Mouse (Mus musculus): ENCODE data around the gene Gbf1. TPM values are rescaled to one million over a fixed set of nuclear protein-coding genes. Genes with fewer than 3 reads are reported as not detected.
"Not testable (repeated sequence)": the region's sequence is repeated elsewhere in the genome, so short reads cannot be mapped to it uniquely, and the experiment has no call there.

The Gbf1 gene
- polyA plus RNA-seq, 1 experiment from 2014 or later = 45.7 TPM

GRCm38 (mm10) chr19:46198293-46198692 lies 46.0 kb downstream of the Gbf1 start:
- Histone ChIP-seq H3K9ac (ENCODE audit: low read depth, low read length) (no peak overlapping the region), H3K36me3 (ENCODE audit: control insufficient read depth, insufficient read depth, low read length) (no peaks in the 10 kb centered on the region; the same call in 1 of the 2 replicates), H3K4me1 (ENCODE audit: control insufficient read depth, insufficient read depth, low read length) (peaks cover 6% of the 10 kb centered on the region; the same call in 1 of the 2 replicates), H3K9me3 (replicated peaks; ENCODE audit: control insufficient read depth, low read length) (no peaks in the 10 kb centered on the region), H3K27ac (ENCODE audit: low read depth, low read length) (no peak overlapping the region), H3K4me3 (ENCODE audit: low read depth, low read length) (no peak overlapping the region), H3K4me2 (no peak overlapping the region), H3K27me3 (ENCODE audit: control insufficient read depth, insufficient read depth, low read length) (no peaks in the 10 kb centered on the region)
- ATAC-seq (replicated peaks; ENCODE audit: insufficient number of reproducible peaks, low FRiP score, low TSS enrichment) = no peak
- WGBS (ENCODE audit: insufficient replicate concordance) = 84% methylated on average over 3 of the region's 3 CpGs

GRCm38 (mm10) chr19:46198891-46199290 lies 46.6 kb downstream of the Gbf1 start:
- Histone ChIP-seq H3K4me1 (ENCODE audit: control insufficient read depth, insufficient read depth, low read length) (peaks cover 6% of the 10 kb centered on the region; the same call in 1 of the 2 replicates), H3K4me2 (no peak overlapping the region), H3K4me3 (ENCODE audit: low read depth, low read length) (no peak overlapping the region), H3K27me3 (ENCODE audit: control insufficient read depth, insufficient read depth, low read length) (no peaks in the 10 kb centered on the region), H3K36me3 (ENCODE audit: control insufficient read depth, insufficient read depth, low read length) (no peaks in the 10 kb centered on the region; the same call in 1 of the 2 replicates), H3K27ac (ENCODE audit: low read depth, low read length) (no peak overlapping the region), H3K9me3 (replicated peaks; ENCODE audit: control insufficient read depth, low read length) (no peaks in the 10 kb centered on the region), H3K9ac (ENCODE audit: low read depth, low read length) (no peak overlapping the region)
- no peak for ATAC-seq (replicated peaks; ENCODE audit: insufficient number of reproducible peaks, low FRiP score, low TSS enrichment)
- 86% methylated on average over 5 of the region's 5 CpGs for WGBS (ENCODE audit: insufficient replicate concordance)

- WGBS (ENCODE audit: insufficient replicate concordance) = 93% methylated on average over 6 of the region's 6 CpGs
- no peak overlapping the region for H3K27ac ChIP-seq (ENCODE audit: low read depth, low read length)
- H3K9me3 ChIP-seq (replicated peaks; ENCODE audit: control insufficient read depth, low read length) = no peaks in the 10 kb centered on the region
- H3K4me3 ChIP-seq (ENCODE audit: low read depth, low read length) = no peak overlapping the region
- no peak for ATAC-seq (replicated peaks; ENCODE audit: insufficient number of reproducible peaks, low FRiP score, low TSS enrichment)
- no peak overlapping the region for H3K4me2 ChIP-seq
- H3K27me3 ChIP-seq (ENCODE audit: control insufficient read depth, insufficient read depth, low read length) = no peaks in the 10 kb centered on the region
- H3K9ac ChIP-seq (ENCODE audit: low read depth, low read length) = no peak overlapping the region
- no peaks in the 10 kb centered on the region for H3K4me1 ChIP-seq (ENCODE audit: control insufficient read depth, insufficient read depth, low read length)
- no peaks in the 10 kb centered on the region; the same call in 1 of the 2 replicates for H3K36me3 ChIP-seq (ENCODE audit: control insufficient read depth, insufficient read depth, low read length)
Measured at GRCm38 (mm10) chr19:46204166-46204565, 51.9 kb downstream of the Gbf1 start.

- Histone ChIP-seq H3K9ac (ENCODE audit: low read depth, low read length) (no peak overlapping the region), H3K9me3 (replicated peaks; ENCODE audit: control insufficient read depth, low read length) (no peaks in the 10 kb centered on the region), H3K27ac (ENCODE audit: low read depth, low read length) (no peak overlapping the region), H3K36me3 (ENCODE audit: control insufficient read depth, insufficient read depth, low read length) (no peaks in the 10 kb centered on the region; the same call in 1 of the 2 replicates), H3K4me2 (no peak overlapping the region), H3K4me3 (ENCODE audit: low read depth, low read length) (no peak overlapping the region), H3K27me3 (ENCODE audit: control insufficient read depth, insufficient read depth, low read length) (no peaks in the 10 kb centered on the region), H3K4me1 (ENCODE audit: control insufficient read depth, insufficient read depth, low read length) (no peaks in the 10 kb centered on the region)
- WGBS (ENCODE audit: insufficient replicate concordance) = 92% methylated on average over 6 of the region's 6 CpGs
- ATAC-seq (replicated peaks; ENCODE audit: insufficient number of reproducible peaks, low FRiP score, low TSS enrichment) = no peak
Measured at GRCm38 (mm10) chr19:46205680-46206079, 53.4 kb downstream of the Gbf1 start.

- Histone ChIP-seq H3K36me3 (ENCODE audit: control insufficient read depth, insufficient read depth, low read length) (no peaks in the 10 kb centered on the region), H3K4me1 (ENCODE audit: control insufficient read depth, insufficient read depth, low read length) (peaks cover 15% of the 10 kb centered on the region), H3K27ac (ENCODE audit: low read depth, low read length) (no peak overlapping the region), H3K27me3 (ENCODE audit: control insufficient read depth, insufficient read depth, low read length) (no peaks in the 10 kb centered on the region), H3K9ac (ENCODE audit: low read depth, low read length) (no peak overlapping the region), H3K9me3 (replicated peaks; ENCODE audit: control insufficient read depth, low read length) (no peaks in the 10 kb centered on the region), H3K4me3 (ENCODE audit: low read depth, low read length) (no peak overlapping the region), H3K4me2 (no peak overlapping the region)
- no peak for ATAC-seq (replicated peaks; ENCODE audit: insufficient number of reproducible peaks, low FRiP score, low TSS enrichment)
Measured at GRCm38 (mm10) chr19:46210951-46211350, 58.6 kb downstream of the Gbf1 start.

GRCm38 (mm10) chr19:46214541-46214940 lies 62.2 kb downstream of the Gbf1 start:
- Histone ChIP-seq H3K9ac (ENCODE audit: low read depth, low read length) (no peak overlapping the region), H3K27ac (ENCODE audit: low read depth, low read length) (no peak overlapping the region), H3K9me3 (replicated peaks; ENCODE audit: control insufficient read depth, low read length) (no peaks in the 10 kb centered on the region), H3K27me3 (ENCODE audit: control insufficient read depth, insufficient read depth, low read length) (no peaks in the 10 kb centered on the region), H3K4me2 (no peak overlapping the region), H3K36me3 (ENCODE audit: control insufficient read depth, insufficient read depth, low read length) (no peaks in the 10 kb centered on the region), H3K4me1 (ENCODE audit: control insufficient read depth, insufficient read depth, low read length) (peaks cover 26% of the 10 kb centered on the region), H3K4me3 (ENCODE audit: low read depth, low read length) (no peak overlapping the region)
- no peak for ATAC-seq (replicated peaks; ENCODE audit: insufficient number of reproducible peaks, low FRiP score, low TSS enrichment)
- WGBS (ENCODE audit: insufficient replicate concordance) = 81% methylated on average over 5 of the region's 5 CpGs

GRCm38 (mm10) chr19:46215401-46215800 lies 63.1 kb downstream of the Gbf1 start:
- H3K4me3 ChIP-seq (ENCODE audit: low read depth, low read length) = no peak overlapping the region

GRCm38 (mm10) chr19:46216716-46217115 lies 64.4 kb downstream of the Gbf1 start:
- H3K27ac ChIP-seq (ENCODE audit: low read depth, low read length) = no peak overlapping the region
- peaks cover 26% of the 10 kb centered on the region for H3K4me1 ChIP-seq (ENCODE audit: control insufficient read depth, insufficient read depth, low read length)
- WGBS (ENCODE audit: insufficient replicate concordance) = 69% methylated on average over 1 of the region's 1 CpGs
- H3K27me3 ChIP-seq (ENCODE audit: control insufficient read depth, insufficient read depth, low read length) = no peaks in the 10 kb centered on the region
- no peak for ATAC-seq (replicated peaks; ENCODE audit: insufficient number of reproducible peaks, low FRiP score, low TSS enrichment)
- no peak overlapping the region for H3K4me2 ChIP-seq
- H3K36me3 ChIP-seq (ENCODE audit: control insufficient read depth, insufficient read depth, low read length) = no peaks in the 10 kb centered on the region
- H3K9ac ChIP-seq (ENCODE audit: low read depth, low read length) = no peak overlapping the region
- H3K9me3 ChIP-seq (replicated peaks; ENCODE audit: control insufficient read depth, low read length) = no peaks in the 10 kb centered on the region
- H3K4me3 ChIP-seq (ENCODE audit: low read depth, low read length) = no peak overlapping the region

More at GRCm38 (mm10) chr19:46215401-46215800, 63.1 kb downstream of the Gbf1 start:
- peak overlapping the region; percentile 86 for H3K27ac ChIP-seq (ENCODE audit: low read depth, low read length)
- H3K9me3 ChIP-seq (replicated peaks; ENCODE audit: control insufficient read depth, low read length) = no peaks in the 10 kb centered on the region
- H3K36me3 ChIP-seq (ENCODE audit: control insufficient read depth, insufficient read depth, low read length) = no peaks in the 10 kb centered on the region
- H3K4me1 ChIP-seq (ENCODE audit: control insufficient read depth, insufficient read depth, low read length) = peaks cover 26% of the 10 kb centered on the region
- H3K27me3 ChIP-seq (ENCODE audit: control insufficient read depth, insufficient read depth, low read length) = no peaks in the 10 kb centered on the region
- ATAC-seq (replicated peaks; ENCODE audit: insufficient number of reproducible peaks, low FRiP score, low TSS enrichment) = no peak
- H3K4me2 ChIP-seq = peak overlapping the region; percentile 43
- 22% methylated on average over 3 of the region's 3 CpGs for WGBS (ENCODE audit: insufficient replicate concordance)
- H3K9ac ChIP-seq (ENCODE audit: low read depth, low read length) = 0 out of 2 replicates have a peak overlapping the region, but pooled peaks have one; percentile 46

GRCm38 (mm10) chr19:46217347-46217746 lies 65.0 kb downstream of the Gbf1 start:
- not testable (repeated sequence) for ATAC-seq (replicated peaks; ENCODE audit: insufficient number of reproducible peaks, low FRiP score, low TSS enrichment); H3K4me2 ChIP-seq; H3K27me3 ChIP-seq (ENCODE audit: control insufficient read depth, insufficient read depth, low read length); H3K9ac ChIP-seq (ENCODE audit: low read depth, low read length); H3K27ac ChIP-seq (ENCODE audit: low read depth, low read length); H3K9me3 ChIP-seq (replicated peaks; ENCODE audit: control insufficient read depth, low read length); H3K36me3 ChIP-seq (ENCODE audit: control insufficient read depth, insufficient read depth, low read length); H3K4me3 ChIP-seq (ENCODE audit: low read depth, low read length)
- peaks cover 26% of the 10 kb centered on the region for H3K4me1 ChIP-seq (ENCODE audit: control insufficient read depth, insufficient read depth, low read length)

Measured in heart, embryonic 11.5 days (tissue).